Mouse (Mus musculus) megakaryocyte, embryonic 14.5 days (primary cell): ENCODE measurements around the gene Osbpl3.

ENCODE experiments used
- FLI1 ChIP-seq: IDR thresholded peaks from 2 replicates; pipeline ENCODE4 v1.6.1; 2012; ENCODE audit warnings: low read length, inconsistent platforms, mixed read lengths
- GATA1 ChIP-seq: IDR thresholded peaks from 3 replicates; pipeline ENCODE4 v1.6.1; 2012; ENCODE audit warnings: mixed read lengths, low read length, inconsistent platforms, borderline replicate concordance

- no peak for TF ChIP-seq FLI1
- TF ChIP-seq GATA1 = no peak
Observed at GRCm38 (mm10) chr6:50273416-50273815, 182.6 kb downstream of the Osbpl3 start.
